Mouse (Mus musculus): ENCODE data around the gene Stat4.

DNA sequence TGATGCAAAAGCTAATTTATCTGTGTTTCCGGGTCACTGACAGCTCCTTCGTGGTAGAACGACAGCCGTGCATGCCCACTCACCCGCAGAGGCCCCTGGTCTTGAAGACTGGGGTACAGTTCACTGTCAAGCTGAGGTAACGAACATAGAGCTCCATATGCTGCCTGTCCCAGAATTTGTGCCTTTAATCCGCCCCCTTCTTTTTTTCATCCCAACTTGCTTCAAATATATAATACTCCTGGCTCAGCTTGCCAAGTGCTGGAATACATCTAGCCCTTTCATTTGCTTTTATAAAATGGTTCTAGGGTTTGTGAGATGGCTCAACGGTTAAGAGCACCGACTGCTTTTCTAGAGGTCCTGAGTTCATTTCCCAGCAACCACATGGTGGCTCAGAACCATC is 153.6 kb downstream of the Stat4 start:
- no peak for TF ChIP-seq CTCF (IDR thresholded peaks at IDR 0.05; ENCODE audit: low read depth, low read length)
- no peak for TF ChIP-seq EP300 (IDR thresholded peaks at IDR 0.05; ENCODE audit: insufficient read depth, low read depth, low read length)
